Mouse (Mus musculus): ENCODE measurements around the gene Traf3.

The Traf3 gene

DNA sequence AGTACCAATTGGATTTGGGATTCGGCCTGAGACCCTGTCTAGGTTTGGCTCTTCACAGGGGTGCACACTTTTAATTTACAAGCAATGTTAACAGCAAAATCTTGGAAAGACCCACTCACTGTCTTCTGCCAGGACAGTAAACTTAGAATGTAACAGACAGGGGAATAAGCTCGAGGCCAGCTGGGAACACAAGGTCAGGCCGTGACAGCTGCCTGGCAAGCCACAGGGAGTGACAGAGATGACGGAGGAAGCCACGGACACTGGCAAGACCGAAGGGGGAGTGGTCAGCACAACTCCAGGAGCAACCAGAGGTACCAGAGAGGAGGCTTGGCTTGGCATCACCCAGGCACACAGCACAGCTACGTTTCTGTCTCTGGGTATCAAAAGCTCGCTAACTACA is 140.7 kb downstream of the Traf3 start:
- DNase-seq (ENCODE audit: low read depth in 1 of 2, low spot score in 2 of 2) = no peak

DNA sequence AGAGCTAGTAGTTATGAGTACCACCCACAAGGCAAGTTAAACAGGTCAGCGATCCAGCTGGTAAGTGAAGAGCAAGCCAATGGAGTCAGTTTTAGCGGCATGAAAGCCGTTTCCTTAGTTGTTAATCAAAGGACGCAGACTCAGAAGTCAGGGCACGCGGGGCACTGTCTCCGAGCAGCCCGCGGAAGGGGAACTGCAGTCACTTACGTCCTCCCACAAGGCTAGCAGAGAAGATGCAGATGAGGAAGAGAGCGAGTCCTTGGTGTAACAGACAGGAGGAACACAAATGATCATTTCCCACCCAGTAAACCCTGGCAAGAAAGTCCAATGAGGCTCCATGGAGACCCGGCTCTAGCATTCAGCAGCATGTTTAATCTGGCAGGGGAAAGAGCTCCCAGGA is 143.1 kb downstream of the Traf3 start:
- no peak for DNase-seq (ENCODE audit: low read depth in 1 of 2, low spot score in 2 of 2)

DNA sequence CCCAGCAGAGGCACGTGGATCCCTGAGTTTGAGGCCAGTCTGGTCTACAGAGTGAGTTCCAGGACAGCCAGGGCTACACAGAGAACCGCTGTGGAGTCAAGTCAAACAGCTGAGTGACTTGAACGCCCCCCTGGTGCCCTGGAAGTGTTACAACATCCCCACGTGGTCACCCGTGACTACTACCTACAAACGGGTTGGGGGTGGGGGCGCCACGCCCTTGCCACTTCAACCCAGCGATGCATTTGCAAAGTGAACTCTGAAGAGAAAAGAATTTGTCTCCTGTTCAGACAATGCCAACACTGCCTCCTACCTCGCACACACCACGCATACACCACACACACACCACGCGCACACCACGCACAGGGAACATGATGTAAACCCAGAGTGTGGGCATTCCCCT is 143.8 kb downstream of the Traf3 start:
- DNase-seq (ENCODE audit: low read depth in 1 of 2, low spot score in 2 of 2) = no peak

DNA sequence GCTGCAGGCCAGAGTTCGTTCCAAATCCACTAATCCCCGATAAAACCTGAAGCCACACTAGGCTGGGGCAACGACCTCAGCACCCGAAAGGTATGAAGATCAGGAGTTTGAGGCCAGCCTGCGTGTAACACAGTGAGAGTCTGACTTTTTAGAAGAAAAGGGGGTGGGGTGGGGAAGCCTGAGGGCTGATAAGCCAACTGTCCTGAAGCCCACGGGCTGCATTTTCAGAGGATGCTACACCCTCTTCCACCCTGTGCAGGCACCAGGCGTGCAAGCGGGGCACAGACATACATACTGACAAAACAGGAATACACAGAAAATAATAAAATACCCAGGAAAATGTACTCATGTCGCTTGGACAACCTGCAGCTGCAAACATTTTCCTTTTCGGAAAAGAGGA is 145.6 kb downstream of the Traf3 start:
- DNase-seq (ENCODE audit: low read depth in 1 of 2, low spot score in 2 of 2) = no peak

DNA sequence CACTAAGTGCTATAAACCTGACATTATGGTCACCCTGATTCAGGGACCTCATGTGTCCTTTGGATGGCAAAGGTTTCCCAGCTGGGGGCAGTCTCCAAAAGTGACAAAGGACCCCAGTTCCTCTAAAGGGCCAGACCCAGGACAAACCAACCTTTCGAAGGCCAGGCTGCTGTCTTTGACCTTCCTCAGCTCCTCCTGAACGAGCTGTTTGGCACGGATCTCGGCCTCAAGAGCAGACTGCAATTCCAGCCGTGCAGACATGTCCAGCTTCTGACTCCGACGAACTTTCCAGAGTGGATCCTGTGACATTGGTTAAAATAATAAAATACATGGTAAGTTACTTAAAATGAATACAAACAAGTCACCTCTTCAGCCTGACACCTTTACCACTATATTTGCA is 148.1 kb downstream of the Traf3 start:
- DNase-seq (ENCODE audit: low read depth in 1 of 2, low spot score in 2 of 2) = no peak
